Mouse (Mus musculus) urinary bladder, postnatal 10 days (tissue): ENCODE results near the gene Tcta.
"Not testable (repeated sequence)": the region's sequence is repeated elsewhere in the genome, so short reads cannot be mapped to it uniquely, and the experiment has no call there.

Source experiments
- DNase-seq: peaks from one replicate; pipeline ENCODE4 v3.0.0; 2022; ENCODE audit warnings: low spot score

Tcta gene

GRCm38 (mm10) chr9:108317572-108317971 lies 11.6 kb upstream of the Tcta start:
- DNase-seq = no peak

- no peak for DNase-seq
Measured at GRCm38 (mm10) chr9:108308141-108308540, 2.2 kb upstream of the Tcta start.

GRCm38 (mm10) chr9:108307021-108307807 lies 1.3 kb upstream of the Tcta start:
- DNase-seq = no peak

- DNase-seq = peak; percentile 31
Measured at GRCm38 (mm10) chr9:108306571-108306980, 616 bp upstream of the Tcta start.

- DNase-seq = no peak
Measured at GRCm38 (mm10) chr9:108305170-108305569, 790 bp downstream of the Tcta start.

- DNase-seq = no peak
Measured at GRCm38 (mm10) chr9:108304716-108305115, 1.2 kb downstream of the Tcta start.

- no peak for DNase-seq
Measured at GRCm38 (mm10) chr9:108301853-108302252, 4.1 kb downstream of the Tcta start.

- no peak for DNase-seq
Measured at GRCm38 (mm10) chr9:108296453-108297355, 9.3 kb downstream of the Tcta start, which contains the start of gene Amt. Gene Amt (plus strand): TSS chr9:108296853.

GRCm38 (mm10) chr9:108290773-108291172 lies 15.2 kb downstream of the Tcta start:
- no peak for DNase-seq

- peak; percentile 54 for DNase-seq
Measured at GRCm38 (mm10) chr9:108290016-108290750, 15.8 kb downstream of the Tcta start, which contains the start of gene Nicn1. Gene Nicn1 (plus strand): TSS chr9:108290429.

- DNase-seq = no peak
Measured at GRCm38 (mm10) chr9:108289347-108289746, 16.6 kb downstream of the Tcta start.

GRCm38 (mm10) chr9:108287526-108288238 lies 18.3 kb downstream of the Tcta start:
- not testable (repeated sequence) for DNase-seq

GRCm38 (mm10) chr9:108284410-108284809 lies 21.6 kb downstream of the Tcta start:
- DNase-seq = no peak

GRCm38 (mm10) chr9:108280071-108280828 lies 25.7 kb downstream of the Tcta start:
- DNase-seq = no peak

GRCm38 (mm10) chr9:108278697-108279450 lies 27.1 kb downstream of the Tcta start:
- no peak for DNase-seq

GRCm38 (mm10) chr9:108275331-108275659 lies 30.7 kb downstream of the Tcta start:
- DNase-seq = no peak

- DNase-seq = no peak
Measured at GRCm38 (mm10) chr9:108274476-108275330, 31.3 kb downstream of the Tcta start.

- DNase-seq = no peak
Measured at GRCm38 (mm10) chr9:108273485-108273884, 32.5 kb downstream of the Tcta start.

- DNase-seq = no peak
Measured at GRCm38 (mm10) chr9:108272691-108273090, 33.3 kb downstream of the Tcta start.
